Mouse (Mus musculus) CH12.LX (cell line): ENCODE data around the gene Gtf2a2. TPM values are rescaled to one million over a fixed set of nuclear protein-coding genes. Genes with fewer than 3 reads are reported as not detected.
A peak's percentile ranks its signal among the peaks of the same experiment; 100 is the strongest.
"Not testable (repeated sequence)": the region's sequence is repeated elsewhere in the genome, so short reads cannot be mapped to it uniquely, and the experiment has no call there.

ENCODE experiments used
- DNase-seq: peaks from one replicate; pipeline ENCODE4 v3.0.0-alpha.2; 2013; ENCODE audit errors: extremely low read depth
- H3K27ac ChIP-seq: 2 replicates; pipeline ENCODE4 v1.5.1; 2012; ENCODE audit warnings: low read depth, mild to moderate bottlenecking, control low read depth, moderate library complexity; ENCODE audit not compliant: insufficient read depth
- H3K27me3 ChIP-seq: replicated peaks from 2 replicates; pipeline ENCODE3; 2012; ENCODE audit warnings: inconsistent platforms
- H3K36me3 ChIP-seq, 2 experiments: replicated peaks in 1 of 2; 2 replicates each; pipeline versions ENCODE3 to v1.6.1; 2012; ENCODE audit warnings: inconsistent platforms in 1 of 2, low read length in 1 of 2, mild to moderate bottlenecking in 1 of 2, mixed read lengths in 1 of 2, moderate library complexity in 1 of 2; ENCODE audit not compliant: control insufficient read depth in 1 of 2, insufficient read depth in 1 of 2
- H3K4me1 ChIP-seq, 2 experiments: 2 replicates each; pipeline ENCODE4 v1.6.1; 2012; ENCODE audit warnings: inconsistent platforms in 1 of 2, moderate library complexity in 1 of 2; ENCODE audit not compliant: insufficient read depth in 2 of 2, control insufficient read depth in 1 of 2
- H3K4me2 ChIP-seq: 2 replicates; pipeline ENCODE4 v1.6.1; 2012; ENCODE audit warnings: low read depth, mild to moderate bottlenecking, control low read depth; ENCODE audit not compliant: poor library complexity, insufficient read depth, severe bottlenecking
- H3K4me3 ChIP-seq, 3 experiments: fragments of 150-350 bp in 1 of 3; sonication (generic) in 1 of 3; replicated peaks in 1 of 3; 2 replicates each; pipeline versions ENCODE3 to v1.5.1; 2011 to 2012; ENCODE audit warnings: low read depth in 2 of 3, low read length in 2 of 3, mild to moderate bottlenecking in 2 of 3, moderate library complexity in 2 of 3, control low read depth in 1 of 3, improper control_type of control experiment in 1 of 3, inconsistent platforms in 1 of 3, mixed read lengths in 1 of 3; ENCODE audit not compliant: poor library complexity in 1 of 3
- H3K79me2 ChIP-seq: replicated peaks from 2 replicates; pipeline ENCODE4 v1.6.1; 2012; ENCODE audit warnings: mild to moderate bottlenecking, moderate library complexity; ENCODE audit not compliant: control insufficient read depth, poor library complexity, insufficient read depth, severe bottlenecking; ENCODE audit errors: extremely low read depth
- H3K9ac ChIP-seq: 2 replicates; pipeline ENCODE4 v1.6.1; 2012; ENCODE audit warnings: low read depth, mild to moderate bottlenecking, control low read depth, moderate library complexity; ENCODE audit not compliant: insufficient read depth
- H3K9me3 ChIP-seq: replicated peaks from 2 replicates; pipeline ENCODE3; 2012; ENCODE audit warnings: low read length, inconsistent platforms, mixed read lengths
- BHLHE40 ChIP-seq: IDR thresholded peaks from 2 replicates; pipeline ENCODE4 v1.6.1; 2011; ENCODE audit warnings: mild to moderate bottlenecking, low read depth, low read length, improper control_type of control experiment
- CHD1 ChIP-seq: IDR thresholded peaks from 2 replicates; pipeline ENCODE4 v1.6.1; 2012; ENCODE audit warnings: low read depth, low read length, improper control_type of control experiment, inconsistent platforms
- ELF1 ChIP-seq: IDR thresholded peaks from 2 replicates; pipeline ENCODE4 v1.6.1; 2014; ENCODE audit warnings: low read depth, mild to moderate bottlenecking, inconsistent platforms, low read length, improper control_type of control experiment
- EP300 ChIP-seq: IDR thresholded peaks from 2 replicates; pipeline ENCODE4 v1.6.1; 2011; ENCODE audit warnings: low read length, improper control_type of control experiment
- GABPA ChIP-seq: IDR thresholded peaks from 2 replicates; pipeline ENCODE4 v1.6.1; 2012; ENCODE audit warnings: low read depth, low read length, improper control_type of control experiment, inconsistent platforms; ENCODE audit not compliant: insufficient replicate concordance
- IRF4 ChIP-seq: IDR thresholded peaks from 2 replicates; pipeline ENCODE4 v1.6.1; 2014; ENCODE audit warnings: low read depth, mild to moderate bottlenecking, inconsistent platforms, low read length, improper control_type of control experiment
- JUN ChIP-seq: IDR thresholded peaks from 2 replicates; pipeline ENCODE4 v1.6.1; 2011; ENCODE audit warnings: low read depth, mild to moderate bottlenecking, low read length, improper control_type of control experiment, moderate library complexity; ENCODE audit not compliant: insufficient read depth
- MAFK ChIP-seq: IDR thresholded peaks from 2 replicates; pipeline ENCODE4 v1.6.1; 2011; ENCODE audit warnings: low read length, improper control_type of control experiment; ENCODE audit not compliant: insufficient replicate concordance
- MXI1 ChIP-seq: IDR thresholded peaks from 2 replicates; pipeline ENCODE4 v1.6.1; 2011; ENCODE audit warnings: mild to moderate bottlenecking, low read depth, low read length, improper control_type of control experiment
- PAX5 ChIP-seq: IDR thresholded peaks from 2 replicates; pipeline ENCODE4 v1.6.1; 2012; ENCODE audit warnings: low read length, inconsistent platforms, mixed read lengths
- POLR2AphosphoS2 ChIP-seq: IDR thresholded peaks from 2 replicates; pipeline ENCODE4 v1.6.1; 2011; ENCODE audit warnings: low read depth, low read length, improper control_type of control experiment
- RAD21 ChIP-seq: IDR thresholded peaks from 2 replicates; pipeline ENCODE4 v1.6.1; 2011; ENCODE audit warnings: low read depth, mild to moderate bottlenecking, low read length, improper control_type of control experiment, moderate library complexity
- SMC3 ChIP-seq: IDR thresholded peaks from 2 replicates; pipeline ENCODE4 v1.6.1; 2011; ENCODE audit warnings: low read depth, low read length, improper control_type of control experiment
- TCF12 ChIP-seq: IDR thresholded peaks from 2 replicates; pipeline ENCODE4 v1.6.1; 2014; ENCODE audit warnings: low read depth, mild to moderate bottlenecking, inconsistent platforms, low read length, improper control_type of control experiment
- ZKSCAN1 ChIP-seq: IDR thresholded peaks from 2 replicates; pipeline ENCODE4 v1.6.1; 2012; ENCODE audit warnings: low read depth, inconsistent platforms, low read length, improper control_type of control experiment, borderline replicate concordance
- ZNF384 ChIP-seq: IDR thresholded peaks from 2 replicates; pipeline ENCODE4 v1.6.1; 2012; ENCODE audit warnings: low read depth, low read length, improper control_type of control experiment, inconsistent platforms
- dilution Hi-C: fragments of 300-500 bp; cut with MboI; formaldehyde crosslinking; loops from 2 replicates; pipeline ENCODE4 v1.14.3; 2020; ENCODE audit warnings: low sequenced_read_pairs; ENCODE audit not compliant: extremely low pct_unique_long_range_greater_than_20kb, extremely low pct_ligation_motif_present
- in situ Hi-C: fragments of 300-500 bp; cut with MboI; formaldehyde crosslinking; loops from 3 replicates; pipeline ENCODE4 v1.14.3; 2019; ENCODE audit warnings: low sequenced_read_pairs, low pct_ligation_motif_present, low pct_unique_long_range_greater_than_20kb, mixed read lengths
- polyA plus RNA-seq: library from polyadenylated mRNA; unstranded; fragments of >175 nt; gene quantifications from 2 replicates; pipeline ENCODE4 v1.2.1, GENCODE M21; 2012; ENCODE audit warnings: low read depth; ENCODE audit not compliant: insufficient read length
- total RNA-seq, 2 experiments: library from RNA; depleted of rRNA; stranded (reverse); fragments of 300-350 nt in 1 of 2; fragments of >200 nt in 1 of 2; gene quantifications; 2 replicates each; pipeline ENCODE4 v1.2.3; 2012 to 2014

The Gtf2a2 gene
- total and polyA plus RNA-seq, 3 experiments, result 51.1 to 156 (median 109) TPM

GRCm38 (mm10) chr9:70023615-70024014 lies 11.3 kb downstream of the Gtf2a2 start:
- H3K4me2 ChIP-seq, DNase-seq, H3K4me3 ChIP-seq, H3K27me3 ChIP-seq, H3K9me3 ChIP-seq, dilution Hi-C loops, H3K27ac ChIP-seq, H3K9ac ChIP-seq, H3K79me2 ChIP-seq, in situ Hi-C loops: not testable (repeated sequence)
- Histone ChIP-seq H3K4me1 (peaks cover 6 to 11% of the 10 kb centered on the region in 2 experiments), H3K36me3 (peaks cover 2 to 38% of the 10 kb centered on the region in 2 experiments)
- TF ChIP-seq ZNF384, result peak; percentile 53; the same call in 1 of the 2 replicates
- 0 out of 2 replicates have a peak, but pooled peaks have one; percentile 38 for TF ChIP-seq POLR2AphosphoS2

- peaks cover 2 to 32% of the 10 kb centered on the region in 2 experiments for H3K36me3 ChIP-seq
- no peaks in the 10 kb centered on the region for H3K27me3 ChIP-seq
- H3K9ac ChIP-seq, result no peak overlapping the region
- H3K4me2 ChIP-seq, result no peak overlapping the region
- in situ Hi-C loops, result loop anchor here (5.0 kb wide), 1 partner anchor 53 kb away; no protein-coding TSS in a partner anchor
- no peak overlapping the region for H3K27ac ChIP-seq
- no peaks in the 10 kb centered on the region for H3K9me3 ChIP-seq
- TF ChIP-seq MXI1 (no peak), MAFK (peak; percentile 62; the same call in 1 of the 2 replicates), SMC3 (no peak), TCF12 (no peak), GABPA (no peak), JUN (no peak), BHLHE40 (no peak), IRF4 (peak; percentile 50), RAD21 (no peak), EP300 (peak; percentile 56), PAX5 (no peak), ZKSCAN1 (no peak), CHD1 (no peak), ELF1 (no peak)
- no peaks in the 10 kb centered on the region for H3K79me2 ChIP-seq
- H3K4me1 ChIP-seq, result peaks cover 9 to 11% of the 10 kb centered on the region in 2 experiments
- DNase-seq, result peak; percentile 15
- no peak overlapping the region for H3K4me3 ChIP-seq
- dilution Hi-C loops, result no loop called here
Measured at GRCm38 (mm10) chr9:70024648-70025047, 12.3 kb downstream of the Gtf2a2 start.
